Mouse (Mus musculus) embryonic fibroblast, embryonic 13.5 days (primary cell): ENCODE measurements around the gene Ptrh1.

Experiments
- CTCF ChIP-seq: IDR thresholded peaks from 2 replicates; pipeline ENCODE4 v1.5.1; 2011; ENCODE audit warnings: mild to moderate bottlenecking, control low read depth, low read length, moderate library complexity, borderline replicate concordance; ENCODE audit not compliant: insufficient read depth
- POLR2A ChIP-seq: IDR thresholded peaks from 2 replicates; pipeline ENCODE4 v1.6.1; 2011; ENCODE audit warnings: low read depth, mild to moderate bottlenecking, control low read depth, low read length, moderate library complexity

GRCm38 (mm10) chr2:32750887-32751664 is 24.5 kb upstream of the Ptrh1 start:
- no peak for TF ChIP-seq CTCF
- peak; percentile 61 for TF ChIP-seq POLR2A
